Mouse (Mus musculus) kidney, embryonic 16.5 days (tissue): ENCODE results near the gene Gemin7. TPM values are rescaled to one million over a fixed set of nuclear protein-coding genes. Genes with fewer than 3 reads are reported as not detected.

Source experiments
- ATAC-seq: fragments of 200-750 bp; cut with Nextera tagmentation; 2 replicates; pipeline ENCODE4 v1.8.0; 2017; ENCODE audit warnings: moderate TSS enrichment; ENCODE audit not compliant: low FRiP score, low TSS enrichment
- H3K27ac ChIP-seq: fragments of 300-500 bp; sonication (generic); 2 replicates; pipeline ENCODE4 v1.5.1; 2014; ENCODE audit warnings: low read length
- H3K27me3 ChIP-seq: fragments of 300-500 bp; sonication (generic); 2 replicates; pipeline ENCODE4 v1.6.1; 2014; ENCODE audit warnings: low read length, control low read depth, mixed read lengths; ENCODE audit not compliant: insufficient read depth
- H3K36me3 ChIP-seq: fragments of 300-500 bp; sonication (generic); 2 replicates; pipeline ENCODE4 v1.6.1; 2014; ENCODE audit warnings: low read length, control low read depth, mixed read lengths; ENCODE audit not compliant: insufficient read depth
- H3K4me1 ChIP-seq: fragments of 300-500 bp; sonication (generic); 2 replicates; pipeline ENCODE4 v1.6.1; 2014; ENCODE audit warnings: low read length, control low read depth, mixed read lengths; ENCODE audit not compliant: insufficient read depth
- H3K4me2 ChIP-seq: fragments of 300-500 bp; sonication (generic); replicated peaks from 2 replicates; pipeline ENCODE4 v1.6.1; 2014; ENCODE audit warnings: low read depth, low read length
- H3K4me3 ChIP-seq: fragments of 300-500 bp; sonication (generic); 2 replicates; pipeline ENCODE4 v1.5.1; 2014; ENCODE audit warnings: mild to moderate bottlenecking, low read length
- H3K9ac ChIP-seq: fragments of 300-500 bp; sonication (generic); replicated peaks from 2 replicates; pipeline ENCODE4 v1.6.1; 2014; ENCODE audit warnings: low read length
- H3K9me3 ChIP-seq: fragments of 300-500 bp; sonication (generic); 2 replicates; pipeline ENCODE4 v1.6.1; 2016; ENCODE audit warnings: low read length, control low read depth
- WGBS: fragments of 180-500 bp; shearing (Covaris S2); extraction: QIAGEN DNeasy Blood & Tissue Kit; methylation state at CpG from one replicate; pipeline ENCODE4 v1.1.7; 2014; 5-methylcytosine and 5-hydroxymethylcytosine counted together
- polyA plus RNA-seq: library from polyadenylated mRNA; unstranded; fragments of >200 nt; fragmentation: Nextera tagmentation; extraction: Ambion mirVana; gene quantifications from 2 replicates; pipeline ENCODE4 v1.2.1, GENCODE M21; 2015

Gene Gemin7
- polyA plus RNA-seq, 1 experiment from 2014 or later = 183 TPM

GRCm38 (mm10) chr7:19563884-19564283 lies 13.5 kb downstream of the Gemin7 start:
- no peak overlapping the region for H3K4me2 ChIP-seq
- H3K36me3 ChIP-seq = peaks cover 19% of the 10 kb centered on the region
- H3K4me1 ChIP-seq = peaks cover 29% of the 10 kb centered on the region
- no peaks in the 10 kb centered on the region for H3K27me3 ChIP-seq
- WGBS = 81% methylated on average over 3 of the region's 3 CpGs
- peaks cover 5% of the 10 kb centered on the region for H3K9me3 ChIP-seq
- no peak overlapping the region for H3K4me3 ChIP-seq
- H3K9ac ChIP-seq = no peak overlapping the region; the same call in 1 of the 2 replicates
- H3K27ac ChIP-seq = no peak overlapping the region
- no peak for ATAC-seq

GRCm38 (mm10) chr7:19562643-19563410 lies 14.6 kb downstream of the Gemin7 start, which contains the start of gene Ppp1r37:
Gene Ppp1r37, minus strand, starts transcription at chr7:19563076.
- H3K27me3 ChIP-seq = no peaks in the 10 kb centered on the region
- peak within 1 kb of the TSS; percentile 81 for H3K4me2 ChIP-seq
- H3K9ac ChIP-seq = peak within 1 kb of the TSS; percentile 96
- H3K9me3 ChIP-seq = peaks cover 5% of the 10 kb centered on the region
- ATAC-seq = 0 out of 2 replicates have a peak, but pooled peaks have one; percentile 43
- peak within 1 kb of the TSS; percentile 99 for H3K4me3 ChIP-seq
- H3K36me3 ChIP-seq = peaks cover 19% of the 10 kb centered on the region
- H3K27ac ChIP-seq = peak within 1 kb of the TSS; percentile 94
- 1% methylated on average over 19 of the region's 19 CpGs for WGBS
- H3K4me1 ChIP-seq = peaks cover 37% of the 10 kb centered on the region

DNA sequence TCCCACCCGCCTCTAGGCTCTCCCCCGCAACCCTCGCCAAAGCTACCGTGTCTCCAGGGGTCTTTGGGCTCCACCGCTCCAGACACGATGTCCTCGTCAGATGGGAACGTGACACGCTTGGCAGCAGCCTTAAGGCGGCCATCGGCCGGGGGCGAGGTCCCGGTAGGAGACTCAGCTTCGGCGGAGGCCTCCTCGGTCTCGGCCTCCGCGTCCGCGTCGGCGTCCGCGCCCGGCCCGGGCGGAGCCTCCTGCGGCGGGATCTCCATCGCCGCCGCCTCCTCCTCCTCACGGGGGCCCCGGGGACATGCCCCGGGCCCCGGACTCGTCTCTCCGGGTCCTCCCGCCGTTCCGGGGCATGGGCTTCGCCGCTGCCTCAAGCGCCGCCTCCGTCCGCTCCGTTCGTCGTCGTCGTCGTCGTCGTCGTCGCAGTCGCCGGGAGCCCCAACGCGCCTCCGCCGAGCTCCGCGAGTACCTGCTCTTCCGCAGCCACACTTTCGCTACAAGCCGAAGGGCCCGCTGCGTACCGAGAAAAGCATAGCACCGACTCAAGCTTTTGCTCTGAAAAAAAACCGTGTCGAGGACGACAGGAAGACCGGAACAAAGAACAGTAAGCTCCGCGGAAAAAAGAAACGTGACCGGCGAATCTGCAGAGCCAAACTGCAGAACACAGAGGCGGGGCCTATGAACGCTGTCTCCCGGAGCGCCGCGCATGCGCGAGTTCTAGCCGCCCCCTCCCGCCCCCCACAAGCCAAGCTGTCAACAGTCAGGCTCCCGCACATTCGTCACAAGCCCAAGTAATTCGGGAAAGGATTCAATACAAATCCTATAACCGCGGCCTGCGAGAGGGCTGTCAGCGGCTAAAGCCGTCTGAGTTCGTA lies 15.4 kb downstream of the Gemin7 start:
- H3K36me3 ChIP-seq = peaks cover 21% of the 10 kb centered on the region
- H3K4me3 ChIP-seq = peak overlapping the region; percentile 99
- peak overlapping the region; percentile 96 for H3K9ac ChIP-seq
- peak overlapping the region; percentile 81 for H3K4me2 ChIP-seq
- H3K4me1 ChIP-seq = peaks cover 37% of the 10 kb centered on the region
- peaks cover 5% of the 10 kb centered on the region for H3K9me3 ChIP-seq
- peak; percentile 85 for ATAC-seq
- WGBS = under 1% methylated on average over 91 of the region's 102 CpGs
- peak overlapping the region; percentile 94 for H3K27ac ChIP-seq
- H3K27me3 ChIP-seq = no peaks in the 10 kb centered on the region

GRCm38 (mm10) chr7:19561431-19561764 lies 16.0 kb downstream of the Gemin7 start:
- no peaks in the 10 kb centered on the region for H3K27me3 ChIP-seq
- peaks cover 21% of the 10 kb centered on the region for H3K36me3 ChIP-seq
- peaks cover 5% of the 10 kb centered on the region for H3K9me3 ChIP-seq
- H3K9ac ChIP-seq = peak overlapping the region; percentile 96
- WGBS = under 1% methylated on average over 11 of the region's 11 CpGs
- peak overlapping the region; percentile 81 for H3K4me2 ChIP-seq
- peak overlapping the region; percentile 99 for H3K4me3 ChIP-seq
- no peak for ATAC-seq
- H3K4me1 ChIP-seq = peaks cover 37% of the 10 kb centered on the region
- peak overlapping the region; percentile 94 for H3K27ac ChIP-seq

- 18% methylated on average over 11 of the region's 11 CpGs for WGBS
- Histone ChIP-seq H3K36me3 (peaks cover 21% of the 10 kb centered on the region), H3K4me3 (peak overlapping the region; percentile 99), H3K27me3 (no peaks in the 10 kb centered on the region), H3K4me1 (peaks cover 37% of the 10 kb centered on the region), H3K9ac (peak overlapping the region; percentile 96), H3K27ac (peak overlapping the region; percentile 94; the same call in 1 of the 2 replicates), H3K4me2 (peak overlapping the region; percentile 81), H3K9me3 (peaks cover 5% of the 10 kb centered on the region)
- ATAC-seq = no peak
Measured at GRCm38 (mm10) chr7:19560491-19561260, 16.7 kb downstream of the Gemin7 start.

DNA sequence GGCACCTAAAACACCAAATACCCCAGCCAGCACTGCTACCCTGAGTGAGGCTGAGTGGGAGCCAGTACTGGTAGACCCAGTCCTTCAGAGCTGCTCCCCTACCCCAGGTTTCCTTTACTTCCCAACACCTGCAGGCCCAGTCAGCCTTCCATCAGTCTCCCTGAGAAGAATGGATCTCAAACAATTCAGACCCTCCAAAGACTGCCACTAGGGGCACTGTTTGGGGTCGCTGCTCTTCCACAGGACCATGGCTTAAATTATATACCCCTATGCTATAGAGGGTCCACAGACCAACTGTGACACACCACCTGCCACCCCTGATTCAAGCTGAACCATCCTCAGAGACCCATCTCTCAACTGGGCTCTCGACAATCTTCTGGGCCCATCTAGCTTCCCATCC lies 18.4 kb downstream of the Gemin7 start:
- H3K9ac ChIP-seq = no peak overlapping the region
- ATAC-seq = no peak
- H3K27me3 ChIP-seq = no peaks in the 10 kb centered on the region
- H3K4me2 ChIP-seq = no peak overlapping the region
- H3K9me3 ChIP-seq = no peaks in the 10 kb centered on the region
- no peak overlapping the region for H3K27ac ChIP-seq
- peaks cover 37% of the 10 kb centered on the region for H3K4me1 ChIP-seq
- no peak overlapping the region for H3K4me3 ChIP-seq
- WGBS = 46% methylated on average over 2 of the region's 2 CpGs
- H3K36me3 ChIP-seq = peaks cover 11% of the 10 kb centered on the region

- 89% methylated on average over 6 of the region's 6 CpGs for WGBS
- no peak for ATAC-seq
- H3K36me3 ChIP-seq = peaks cover 15% of the 10 kb centered on the region
- no peak overlapping the region; the same call in 1 of the 2 replicates for H3K9ac ChIP-seq
- no peaks in the 10 kb centered on the region for H3K27me3 ChIP-seq
- H3K4me3 ChIP-seq = no peak overlapping the region
- H3K4me2 ChIP-seq = no peak overlapping the region
- no peak overlapping the region for H3K27ac ChIP-seq
- H3K9me3 ChIP-seq = no peaks in the 10 kb centered on the region
- peaks cover 35% of the 10 kb centered on the region for H3K4me1 ChIP-seq
Measured at GRCm38 (mm10) chr7:19557982-19558900, 19.2 kb downstream of the Gemin7 start.

DNA sequence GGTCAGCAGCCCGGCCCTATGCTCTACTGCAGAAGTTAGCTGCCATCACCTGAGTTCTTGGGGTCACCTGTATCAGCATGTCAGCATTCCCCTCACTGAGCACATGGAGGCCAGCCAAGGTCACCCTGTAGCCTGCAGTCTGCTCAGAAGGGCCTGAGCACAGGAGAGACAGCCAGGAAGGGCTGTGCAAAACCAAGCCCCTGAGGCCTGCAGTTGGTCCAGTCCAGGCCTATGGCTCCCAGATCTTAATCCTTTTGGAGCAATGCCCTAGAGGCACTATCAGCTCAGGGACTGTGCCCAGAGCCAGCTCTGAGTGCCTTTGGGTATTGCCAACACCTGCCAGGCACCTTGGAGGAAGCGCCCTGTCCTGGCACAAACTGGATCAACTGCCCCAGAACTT lies 20.3 kb downstream of the Gemin7 start:
- Histone ChIP-seq H3K9ac (0 out of 2 replicates have a peak overlapping the region, but pooled peaks have one; percentile 8), H3K36me3 (peaks cover 20% of the 10 kb centered on the region), H3K27me3 (no peaks in the 10 kb centered on the region), H3K9me3 (no peaks in the 10 kb centered on the region), H3K4me3 (no peak overlapping the region), H3K27ac (no peak overlapping the region), H3K4me1 (peaks cover 31% of the 10 kb centered on the region), H3K4me2 (no peak overlapping the region)
- 94% methylated on average over 2 of the region's 2 CpGs for WGBS
- ATAC-seq = no peak
